In genomic region chr13:117938761-117939160, GRCm38 (mm10) we compare ENCODE assay signal across 26 mouse cellular contexts.
DNase-seq lines count a peak whose midpoint lies in the region; ATAC-seq lines count a peak whose summit lies in the region.
"Had no signal": no experiment of that assay in that cellular context is flagged by ENCODE, and none has a peak within 500 bp of the region (broad histone marks: within the 10 kb centered on the region; RNA-seq: fewer than 3 reads in every experiment).

No protein-coding gene starts in this region.

- H3K27ac ChIP-seq in hindbrain, embryonic 16.5 days (ENCODE audit: low read depth, low read length): no peak overlapping the region
- H3K27ac ChIP-seq in hindbrain, embryonic 11.5 days (ENCODE audit: low read depth, low read length): no peak overlapping the region
- H3K27ac ChIP-seq: forebrain, embryonic 10.5 days; forebrain, embryonic 13.5 days; heart, embryonic 15.5 days; hindbrain, embryonic 10.5 days; hindbrain, embryonic 15.5 days had no signal

- peak; percentile 60 to 73 for DNase-seq in cerebellum, postnatal 10 days
- no peak for DNase-seq in cerebellum, adult 9-10 months
- DNase-seq in hindbrain, embryonic 11.5 days (ENCODE audit: low spot score): no peak
- peak; percentile 59 for DNase-seq in left cerebral cortex, postnatal 4 days
- DNase-seq in left cerebral cortex, postnatal 10 days (ENCODE audit: extremely low spot score in 1 of 2, low spot score in 2 of 2): no peak
- peak; percentile 16 for DNase-seq in retina, embryonic 14.5 days (ENCODE audit: low spot score)
- no peak for DNase-seq in retina, postnatal 1 day
- DNase-seq: adrenal gland, adult 8-10 months; adrenal gland, postnatal 25 days; cerebellum, adult 11-12 months; cerebellum, adult 8-10 months; cerebellum, postnatal 36 days; gastrocnemius, postnatal 25 days; heart, adult 18-20 months; heart, postnatal 10 days; heart, postnatal 36 days had no signal

- H3K36me3 ChIP-seq in hindbrain, embryonic 16.5 days (ENCODE audit: control insufficient read depth, insufficient read depth, low read length): no peaks in the 10 kb centered on the region
- H3K36me3 ChIP-seq in hindbrain, embryonic 11.5 days (ENCODE audit: control insufficient read depth, insufficient read depth, low read length): no peaks in the 10 kb centered on the region
- H3K36me3 ChIP-seq: forebrain, embryonic 10.5 days; heart, embryonic 12.5 days; heart, embryonic 15.5 days; hindbrain, embryonic 10.5 days; hindbrain, embryonic 15.5 days had no signal

- no peak overlapping the region for H3K4me2 ChIP-seq in hindbrain, embryonic 16.5 days (ENCODE audit: low read length)
- no peak overlapping the region for H3K4me2 ChIP-seq in hindbrain, embryonic 11.5 days (replicated peaks; ENCODE audit: low read depth, low read length)
- H3K4me2 ChIP-seq: forebrain, embryonic 13.5 days; heart, embryonic 12.5 days; heart, embryonic 15.5 days; hindbrain, embryonic 15.5 days had no signal

- no peak overlapping the region for H3K4me3 ChIP-seq in hindbrain, embryonic 16.5 days (ENCODE audit: low read length)
- no peak overlapping the region for H3K4me3 ChIP-seq in hindbrain, embryonic 11.5 days (ENCODE audit: low read depth, low read length)
- H3K4me3 ChIP-seq: forebrain, embryonic 10.5 days; forebrain, embryonic 13.5 days; heart, embryonic 12.5 days; heart, embryonic 15.5 days; hindbrain, embryonic 10.5 days; hindbrain, embryonic 15.5 days had no signal

- no peaks in the 10 kb centered on the region for H3K9me3 ChIP-seq in hindbrain, embryonic 16.5 days (ENCODE audit: control insufficient read depth, low read length)
- H3K9me3 ChIP-seq in hindbrain, embryonic 11.5 days (ENCODE audit: control insufficient read depth, low read length): no peaks in the 10 kb centered on the region
- H3K9me3 ChIP-seq: forebrain, embryonic 10.5 days; forebrain, embryonic 13.5 days; heart, embryonic 12.5 days; heart, embryonic 15.5 days; hindbrain, embryonic 10.5 days; hindbrain, embryonic 15.5 days had no signal

- peak; percentile 43; the same call in 1 of the 2 replicates for ATAC-seq in hindbrain, embryonic 16.5 days
- no peak for ATAC-seq in hindbrain, embryonic 11.5 days (ENCODE audit: low FRiP score)
- ATAC-seq: activated CD4-positive, CD25-positive, alpha-beta regulatory T cell, adult 4 months; forebrain, embryonic 13.5 days; forebrain, embryonic 16.5 days; inflammation-experienced regulatory T-cells, adult 6 months had no signal

- H3K4me1 ChIP-seq in hindbrain, embryonic 16.5 days (ENCODE audit: control insufficient read depth, insufficient read depth, low read depth, low read length): no peaks in the 10 kb centered on the region
- no peaks in the 10 kb centered on the region for H3K4me1 ChIP-seq in hindbrain, embryonic 11.5 days (replicated peaks; ENCODE audit: control insufficient read depth, insufficient read depth, low read length)
- H3K4me1 ChIP-seq: forebrain, embryonic 10.5 days; forebrain, embryonic 13.5 days; heart, embryonic 12.5 days; heart, embryonic 15.5 days; hindbrain, embryonic 10.5 days; hindbrain, embryonic 15.5 days had no signal

- no peaks in the 10 kb centered on the region for H3K27me3 ChIP-seq in hindbrain, embryonic 16.5 days (replicated peaks; ENCODE audit: control insufficient read depth, insufficient read depth, low read length)
- no peaks in the 10 kb centered on the region for H3K27me3 ChIP-seq in hindbrain, embryonic 11.5 days (ENCODE audit: control insufficient read depth, insufficient read depth, low read length)
- H3K27me3 ChIP-seq: forebrain, embryonic 13.5 days; heart, embryonic 12.5 days; heart, embryonic 15.5 days; hindbrain, embryonic 15.5 days had no signal

- intact Hi-C loops in left cerebral cortex, postnatal 4 days (cut with DNase I): no loop called here
- intact Hi-C loops in left cerebral cortex, postnatal 10 days (cut with DNase I): no loop called here

- no peak overlapping the region for H3K9ac ChIP-seq in hindbrain, embryonic 16.5 days (ENCODE audit: low read depth, low read length)
- H3K9ac ChIP-seq in hindbrain, embryonic 11.5 days (ENCODE audit: low read depth, low read length): no peak overlapping the region
- H3K9ac ChIP-seq: forebrain, embryonic 13.5 days; heart, embryonic 12.5 days; heart, embryonic 15.5 days; hindbrain, embryonic 15.5 days had no signal

- WGBS in hindbrain, embryonic 16.5 days: 73% methylated on average over 1 of the region's 1 CpGs
- 87% methylated on average over 1 of the region's 1 CpGs for WGBS in hindbrain, embryonic 11.5 days

Comparison
In these comparisons a context has a peak if more than half of its experiments do, and no peak if none do; other contexts are left out.
1. DNase-seq: peak in cerebellum, postnatal 10 days (2 of 2), left cerebral cortex, postnatal 4 days (single experiment) and retina, embryonic 14.5 days (single experiment); none in cerebellum, adult 9-10 months (single experiment), hindbrain, embryonic 11.5 days (single experiment), left cerebral cortex, postnatal 10 days (0 of 2) and retina, postnatal 1 day (single experiment).